Mouse (Mus musculus) CH12F3 (cell line): ENCODE data around the gene Cfap157.

Source experiments
- in situ Hi-C: fragments of 300-500 bp; cut with MboI; formaldehyde crosslinking; loops from 2 replicates; pipeline ENCODE4 v1.14.3; 2020; ENCODE audit warnings: low sequenced_read_pairs

Cfap157 gene

DNA sequence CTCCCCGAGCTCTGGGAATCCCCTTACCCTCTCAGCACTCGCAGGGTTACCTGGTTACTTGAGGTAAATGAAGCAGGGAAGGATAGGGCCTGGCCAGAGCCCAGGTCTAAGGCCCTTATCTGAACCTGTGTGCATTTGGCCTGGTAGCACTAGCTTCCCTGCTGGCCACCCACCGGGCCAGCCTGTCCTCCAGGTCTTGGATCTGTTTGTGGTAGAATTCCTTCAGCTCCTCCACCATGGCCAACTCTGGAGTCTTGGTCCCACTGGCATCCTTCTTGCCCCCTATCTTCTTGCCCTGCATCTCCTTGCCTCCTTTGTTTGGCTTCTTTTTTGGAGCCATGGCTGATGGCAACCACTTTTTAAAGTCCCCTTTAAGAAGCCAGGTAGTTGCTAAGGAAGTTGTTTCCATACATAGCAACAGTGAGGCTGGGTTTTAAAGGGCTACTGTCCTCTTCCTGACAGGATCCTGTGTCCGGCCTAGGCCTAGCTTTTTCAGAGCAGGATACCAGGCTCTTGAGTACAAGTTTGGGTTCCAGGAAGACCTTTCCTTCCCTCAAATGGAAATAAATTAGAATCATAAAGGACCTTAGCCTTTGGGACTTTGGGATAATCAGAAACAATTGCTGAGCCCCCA, at the start of gene Cfap157:
TSS of gene Cfap157 (minus strand) at position 381 of the 634 bp plus-strand sequence.
- in situ Hi-C loops: loop anchor here (10.0 kb wide), 1 partner anchor 71 kb away; no protein-coding TSS in a partner anchor

DNA sequence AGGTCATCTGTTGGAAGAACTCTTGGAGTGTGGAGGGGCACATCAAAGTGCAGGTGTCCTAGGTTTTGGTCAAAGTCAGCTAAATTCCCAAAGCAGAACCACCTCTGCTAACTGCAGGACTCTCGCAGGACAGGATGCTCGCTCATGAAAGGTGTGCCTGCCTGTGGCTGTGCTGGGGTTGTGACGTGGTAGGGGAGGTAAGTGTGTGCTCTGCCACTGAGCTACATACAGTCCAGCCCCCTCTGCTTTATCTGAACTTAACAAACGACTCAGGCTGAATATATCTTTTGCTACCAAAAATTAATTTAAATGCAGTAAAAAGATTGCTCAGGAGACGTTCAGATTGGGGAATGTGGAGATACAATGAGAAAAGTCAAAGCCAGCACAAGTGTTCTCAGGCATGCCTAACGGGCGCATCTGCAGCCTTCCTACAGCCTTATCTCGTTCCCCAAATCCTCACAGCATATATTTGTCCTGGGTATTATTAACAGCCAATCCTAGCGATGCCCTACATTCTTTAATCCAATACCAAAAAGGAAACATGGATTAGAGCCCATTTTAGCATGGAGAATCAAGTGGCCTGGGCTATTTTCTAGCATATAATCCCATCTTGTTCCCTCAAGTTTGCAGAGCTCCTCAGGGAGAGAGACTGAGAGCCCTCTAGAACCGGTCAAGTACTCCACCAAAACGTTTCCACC, 44.9 kb upstream of the Cfap157 start:
- in situ Hi-C loops: no loop called here

DNA sequence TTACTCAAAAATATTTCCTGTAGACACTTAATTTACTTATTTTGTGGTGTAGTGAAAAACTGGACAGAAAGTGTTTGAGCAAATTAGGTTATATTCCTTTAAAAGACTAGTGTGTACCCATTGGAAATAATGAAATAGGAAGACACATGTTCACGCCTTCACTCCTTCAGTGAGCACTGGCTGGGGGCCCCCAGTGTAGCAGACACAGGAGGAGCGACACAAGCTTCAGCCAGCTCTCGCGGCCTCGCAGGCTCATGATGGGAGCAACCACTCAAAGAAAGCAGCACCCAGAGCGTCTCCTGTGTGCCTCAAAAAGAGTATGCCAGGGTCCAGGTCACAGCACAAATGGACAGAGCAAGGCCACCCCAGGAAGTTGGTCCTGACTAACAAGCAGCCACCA, 41.6 kb upstream of the Cfap157 start:
- in situ Hi-C loops: no loop called here

DNA sequence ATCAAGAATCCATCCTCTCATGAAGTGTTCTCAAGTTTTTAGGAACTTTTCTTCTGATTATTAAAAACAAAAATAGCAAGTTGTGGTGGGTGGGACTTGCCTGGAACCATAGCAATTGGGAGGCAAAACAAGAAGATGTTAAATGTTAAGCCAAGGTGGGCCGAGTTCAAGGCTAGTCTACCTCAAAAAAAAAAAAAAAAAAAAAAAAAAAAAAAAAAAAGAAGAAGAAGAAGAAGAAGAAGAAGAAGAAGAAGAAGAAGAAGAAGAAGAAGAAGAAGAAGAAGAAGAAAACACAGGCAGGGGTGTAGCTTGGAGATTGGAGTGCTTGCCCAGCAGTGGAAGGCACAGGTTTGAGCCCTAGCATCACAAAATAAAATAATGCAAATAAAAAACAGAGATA, 40.5 kb upstream of the Cfap157 start:
- in situ Hi-C loops: no loop called here

DNA sequence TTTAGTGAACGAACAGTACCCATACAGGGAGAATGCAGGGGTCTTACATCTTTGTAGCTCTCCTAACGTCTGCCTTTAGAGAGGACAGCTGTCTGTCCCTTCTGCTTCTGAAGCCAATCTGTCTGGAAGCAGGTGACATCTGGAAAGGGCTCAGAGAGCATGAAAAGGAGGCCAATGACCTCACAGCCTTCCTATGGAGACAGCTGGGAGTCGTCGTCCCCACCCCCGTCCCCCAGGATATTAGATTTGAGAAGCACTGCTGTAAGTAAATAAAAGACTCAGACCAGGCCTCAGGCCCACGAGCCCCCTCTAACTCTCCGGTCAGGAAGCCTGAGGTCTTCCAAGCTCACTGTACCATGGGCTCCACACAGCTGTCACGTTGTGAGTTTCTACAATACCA, 40.0 kb upstream of the Cfap157 start:
- in situ Hi-C loops: no loop called here

DNA sequence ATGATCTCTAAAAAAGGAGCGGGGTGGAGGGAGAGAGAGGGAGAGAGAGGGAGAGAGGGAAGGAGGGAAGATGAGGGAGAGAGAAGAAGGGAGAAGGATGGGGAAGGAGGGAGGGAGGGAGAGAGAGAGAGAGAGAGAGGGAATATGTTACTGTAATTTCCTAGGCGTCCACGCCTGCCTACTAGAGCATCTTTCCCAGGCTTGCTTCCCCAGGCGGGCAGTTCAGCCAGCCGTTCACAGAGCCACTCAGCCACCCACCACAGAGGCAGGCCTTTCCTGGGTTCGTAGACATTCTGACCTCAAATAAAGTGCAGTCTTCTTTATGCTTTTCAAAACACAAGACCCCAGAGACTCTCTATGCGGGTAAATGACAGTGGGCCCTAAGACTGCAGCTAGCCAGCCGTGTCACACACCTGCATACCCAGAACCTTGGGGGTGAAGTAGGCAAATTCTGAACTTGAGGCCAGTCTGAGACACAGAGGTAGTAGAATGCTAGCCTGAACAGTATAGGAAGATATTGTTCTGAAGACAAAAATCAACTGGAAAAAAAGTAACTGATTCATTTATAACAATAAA, 39.4 kb upstream of the Cfap157 start:
- in situ Hi-C loops: no loop called here

DNA sequence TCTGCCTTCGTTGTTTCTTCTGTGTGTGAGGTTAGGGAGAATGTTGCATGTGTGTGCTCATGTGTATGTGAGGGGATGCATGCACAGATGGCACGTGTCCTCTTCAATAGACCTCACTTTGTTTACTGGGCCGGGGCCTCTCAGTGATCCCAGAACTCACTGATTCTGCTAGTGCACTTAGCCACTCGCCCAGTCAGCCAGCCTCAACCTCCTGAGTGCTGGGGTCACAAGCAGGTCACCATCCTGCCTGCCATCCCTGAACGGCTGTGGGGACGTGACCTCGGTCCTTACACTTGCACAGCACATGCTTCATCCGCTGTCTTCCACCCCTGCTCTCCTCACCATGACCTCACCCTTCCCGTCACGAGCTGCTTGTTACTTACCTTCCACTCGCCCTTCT, 38.9 kb upstream of the Cfap157 start:
- in situ Hi-C loops: no loop called here

DNA sequence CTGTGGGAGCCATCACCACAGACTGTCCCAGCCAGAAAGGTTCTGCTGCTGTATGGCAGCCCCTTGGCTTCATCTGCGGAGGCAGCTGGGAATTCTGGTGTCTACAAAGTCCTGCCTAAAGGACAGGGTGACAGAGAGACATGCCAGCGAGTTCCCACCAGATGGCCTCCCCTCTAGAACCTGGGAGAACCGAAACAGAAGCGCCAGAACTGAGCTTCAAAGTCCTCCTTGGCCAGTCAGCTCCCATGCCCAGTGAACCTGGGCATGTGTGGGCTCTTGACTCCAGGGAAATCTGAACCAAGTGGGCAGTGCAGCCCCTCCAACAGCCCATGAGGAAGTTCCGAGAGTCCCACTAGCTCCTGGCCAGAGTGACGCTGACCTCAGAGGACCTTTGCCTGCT, 38.4 kb upstream of the Cfap157 start:
- in situ Hi-C loops: no loop called here

DNA sequence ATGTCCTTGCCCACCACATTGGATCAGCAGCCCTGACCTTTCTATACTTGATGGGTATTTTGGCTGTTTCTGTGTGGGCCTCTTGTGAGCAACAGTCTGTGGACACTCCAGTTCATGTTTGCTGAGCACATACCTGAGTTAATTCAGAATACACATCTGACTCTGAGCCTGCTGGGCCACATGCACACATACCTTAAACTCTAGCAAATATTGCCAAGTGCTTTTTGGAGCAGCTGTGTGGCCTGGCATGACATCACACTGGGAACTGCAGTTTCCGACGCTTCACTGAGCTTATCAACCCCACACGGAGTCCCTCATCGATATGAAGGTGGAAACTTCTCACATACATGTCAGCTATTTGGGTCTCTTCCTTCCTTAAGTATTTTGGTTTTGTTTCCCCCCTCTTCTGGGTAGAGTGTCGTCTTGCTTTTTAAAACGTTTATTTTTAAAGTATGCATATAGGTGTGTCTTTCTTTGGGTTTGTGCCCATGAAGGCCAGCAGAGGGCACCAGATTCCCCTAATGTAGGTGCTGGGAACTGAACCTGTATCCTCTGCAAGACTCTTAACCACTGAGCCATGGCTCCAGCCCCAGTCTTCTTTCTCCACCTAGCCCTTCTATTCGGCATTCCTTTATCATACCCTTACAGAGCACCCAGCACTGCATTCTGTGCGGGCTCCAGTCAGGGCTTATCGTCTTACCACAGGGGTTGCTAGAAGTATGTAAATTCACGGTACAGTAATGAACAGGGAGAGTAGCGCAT, 37.0 kb upstream of the Cfap157 start:
- in situ Hi-C loops: no loop called here

DNA sequence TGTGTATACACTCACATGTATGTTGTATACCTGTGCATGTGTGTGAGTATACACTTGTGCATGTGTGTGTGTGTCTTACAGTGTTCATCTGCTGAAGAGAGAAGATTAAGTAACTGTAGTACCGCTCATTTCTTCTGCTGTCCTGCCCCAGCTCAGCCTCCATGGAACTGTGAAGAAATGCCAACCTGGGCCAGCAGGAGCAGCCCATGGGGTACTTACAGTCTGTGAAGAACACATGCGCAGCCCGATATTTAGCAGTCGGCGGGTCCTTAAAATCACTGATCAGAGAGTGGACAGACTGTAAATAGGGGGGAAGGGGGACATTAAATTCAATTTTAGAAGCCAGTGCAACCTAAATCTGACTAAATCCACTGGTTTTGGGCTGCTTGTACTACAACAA, 34.0 kb upstream of the Cfap157 start:
- in situ Hi-C loops: no loop called here

DNA sequence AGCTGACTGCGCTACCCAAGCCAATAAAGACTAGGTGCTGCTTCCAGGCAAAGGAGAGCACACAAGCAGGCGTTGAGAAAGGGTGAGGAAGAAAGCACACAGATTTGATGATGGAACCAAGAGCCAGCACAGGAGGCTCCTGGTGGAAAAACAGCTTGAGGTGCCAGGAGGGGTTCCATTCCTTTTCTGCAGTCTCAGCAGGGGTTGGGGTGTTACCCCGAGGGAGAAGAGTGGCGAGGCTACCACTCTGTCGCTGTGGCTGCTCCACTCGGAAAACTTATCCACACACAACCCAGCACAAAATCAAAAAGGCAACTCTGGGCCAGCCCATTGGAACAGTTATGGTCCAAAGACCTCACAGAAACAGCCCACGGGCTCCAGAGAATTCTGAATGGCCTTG, 33.4 kb upstream of the Cfap157 start:
- in situ Hi-C loops: no loop called here

DNA sequence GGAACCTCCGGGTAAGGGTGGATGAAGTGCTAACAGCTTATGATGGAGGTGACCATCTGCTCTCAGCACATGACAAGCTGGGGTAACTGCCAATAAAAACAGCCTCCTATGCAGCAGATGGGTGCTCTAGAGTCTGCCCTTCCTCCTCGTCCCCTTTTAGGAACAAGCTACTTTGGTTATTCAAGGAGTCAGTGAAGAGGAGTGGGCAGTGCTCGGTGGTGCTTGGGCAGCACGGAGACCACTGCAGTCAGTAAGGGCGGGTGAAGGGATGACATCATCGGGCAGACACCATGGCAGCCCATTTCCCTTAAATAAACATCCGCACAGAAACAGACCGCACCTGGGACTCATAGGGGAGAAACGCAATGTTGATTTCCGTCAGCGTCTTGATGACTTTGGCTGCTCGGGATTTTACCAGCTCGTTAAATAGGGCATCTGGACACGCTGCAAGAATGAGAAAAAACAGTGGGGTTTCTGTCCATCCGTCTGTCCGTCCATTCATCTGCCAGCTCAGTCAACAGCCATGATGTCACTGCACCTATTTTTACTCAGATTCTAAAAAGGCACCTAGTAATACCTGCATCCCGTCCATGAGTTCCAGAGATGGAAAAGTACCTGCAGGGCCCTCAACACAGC, 32.8 kb upstream of the Cfap157 start:
- in situ Hi-C loops: no loop called here

DNA sequence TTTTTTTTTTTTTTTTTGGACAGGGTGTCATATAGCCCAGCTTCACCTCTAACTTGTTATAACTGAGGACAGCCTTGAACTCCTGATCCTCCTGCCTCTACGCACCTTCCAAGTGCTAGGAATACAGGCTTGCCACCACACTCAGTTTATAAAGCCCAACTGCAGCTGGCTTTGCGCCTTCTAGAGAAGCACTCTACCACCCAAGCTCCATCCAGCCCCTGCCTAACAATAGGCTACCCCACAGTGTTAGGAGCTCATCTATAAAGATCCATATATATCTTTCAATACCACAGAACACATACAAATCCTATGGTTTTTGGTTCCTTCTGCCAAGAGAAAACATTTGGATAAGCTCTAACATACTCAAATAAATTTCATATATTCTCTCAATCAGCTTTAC, 32.3 kb upstream of the Cfap157 start:
- in situ Hi-C loops: no loop called here

DNA sequence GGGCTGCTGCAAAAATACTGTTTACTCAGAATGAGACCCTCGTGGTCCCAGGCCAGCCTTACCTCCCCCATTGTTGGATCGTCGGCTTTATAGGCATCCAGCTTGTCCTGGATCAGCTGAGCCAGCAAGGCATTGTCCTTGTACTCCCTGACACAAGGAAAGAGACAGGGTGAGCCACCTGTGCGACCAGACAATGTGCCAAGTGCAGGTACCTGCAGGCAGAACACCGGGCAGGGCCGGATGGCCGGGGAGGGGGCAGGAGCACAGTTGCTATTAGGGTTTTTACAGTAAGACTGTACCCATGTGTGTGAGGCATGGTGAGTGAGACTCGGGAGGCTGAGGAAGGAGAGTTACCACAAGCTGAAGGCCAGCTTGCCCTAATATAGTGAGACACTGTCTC, 27.7 kb upstream of the Cfap157 start:
- in situ Hi-C loops: no loop called here

DNA sequence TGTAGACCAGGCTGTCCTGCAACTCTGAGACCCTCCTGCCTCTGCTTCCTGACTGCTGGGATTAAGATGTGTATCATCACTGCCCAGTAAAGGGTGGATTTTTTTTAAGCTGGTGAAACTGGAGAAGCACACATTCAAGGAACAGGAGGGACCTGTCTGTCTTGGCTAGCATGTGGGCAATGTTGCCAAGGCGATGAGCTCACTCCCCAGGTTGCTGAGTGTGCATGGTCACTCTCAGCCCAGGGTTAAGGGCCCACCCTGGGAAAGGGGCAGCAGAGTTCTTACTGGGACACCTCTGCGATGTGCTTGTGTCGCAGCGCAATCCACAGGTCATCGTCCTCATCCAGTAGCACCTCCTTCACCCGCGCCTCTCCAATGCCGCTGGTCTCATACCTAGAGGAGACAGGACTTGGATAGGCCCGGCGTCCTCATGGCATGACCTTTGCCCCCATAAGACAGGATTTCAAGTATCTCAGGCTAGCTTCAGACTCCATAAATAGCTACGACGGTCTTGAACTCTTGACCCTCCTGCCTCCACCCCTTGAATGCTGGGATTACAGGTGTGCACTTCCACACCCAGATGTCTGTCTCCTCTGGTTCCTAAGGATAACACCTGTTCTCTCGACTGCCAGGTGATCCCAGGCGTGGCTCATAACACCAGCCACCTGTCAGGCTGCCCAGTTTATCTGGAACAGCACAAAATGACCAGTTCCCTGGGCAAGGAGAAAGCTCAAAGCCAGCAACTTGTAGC, 24.8 kb upstream of the Cfap157 start:
- in situ Hi-C loops: no loop called here

DNA sequence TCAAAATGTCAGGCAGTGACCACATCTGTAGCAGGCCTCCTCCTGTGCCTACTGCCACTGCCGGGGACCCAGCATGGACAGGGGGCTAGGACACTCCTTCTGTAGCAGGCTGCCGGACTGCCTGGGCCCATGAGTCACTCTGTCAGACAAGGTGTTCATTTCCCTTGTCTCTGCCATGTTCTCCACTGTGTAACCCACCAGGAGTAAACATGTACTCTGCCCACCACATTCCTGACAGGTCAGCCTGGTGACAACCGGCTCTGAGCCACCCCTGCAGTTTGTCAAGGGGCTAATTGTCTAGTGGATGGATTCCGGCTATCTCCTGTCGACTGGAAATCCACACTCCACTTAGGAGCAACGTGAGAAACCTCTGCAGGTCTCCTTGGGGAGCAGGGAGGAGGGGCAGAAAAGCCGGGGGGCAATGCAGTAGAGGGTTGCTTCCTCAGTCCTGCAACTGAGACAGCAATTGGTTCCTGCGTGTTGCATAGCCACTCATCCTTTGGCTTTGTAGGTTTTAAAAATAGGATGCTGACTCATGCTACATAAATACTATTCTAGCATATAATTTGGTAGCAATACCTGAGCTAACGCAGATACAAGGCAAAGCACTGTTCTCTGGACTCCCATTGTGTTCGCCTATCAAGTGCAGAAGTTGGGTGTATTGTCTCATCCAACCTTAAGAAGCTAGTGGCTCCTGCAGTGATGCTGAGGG, 14.2 kb upstream of the Cfap157 start:
- in situ Hi-C loops: no loop called here

DNA sequence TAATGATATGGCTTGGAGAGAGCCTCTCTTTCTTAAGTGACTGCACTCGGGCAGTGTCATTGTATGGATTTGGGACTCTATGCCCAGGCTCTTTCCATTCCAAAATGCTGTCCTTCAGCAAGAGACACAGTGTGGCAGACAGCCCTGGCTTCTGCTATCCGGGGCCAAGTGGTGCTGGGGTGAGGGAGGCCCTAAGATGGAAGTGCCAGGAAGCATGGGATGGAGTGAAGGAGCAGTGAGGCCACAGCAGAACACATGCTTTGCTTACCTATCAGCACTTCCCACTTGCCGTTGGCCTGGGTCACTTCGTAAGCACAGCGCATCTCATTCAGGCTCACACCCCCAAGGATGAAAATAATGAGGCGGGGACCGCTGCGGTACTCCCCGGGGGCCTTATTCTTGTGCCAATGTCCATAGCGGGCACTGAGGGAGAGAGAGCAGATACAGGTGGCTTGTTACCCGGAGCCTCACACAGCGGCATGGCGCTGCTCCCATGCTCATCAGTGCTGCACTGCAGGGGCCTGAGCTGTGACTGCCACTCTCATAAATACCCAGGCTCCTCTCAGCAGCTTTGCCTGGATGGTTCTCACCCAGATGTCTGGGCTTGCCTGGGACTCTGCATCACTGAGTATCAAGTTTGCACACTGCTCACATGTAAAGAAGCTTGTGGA, 11.7 kb upstream of the Cfap157 start:
- in situ Hi-C loops: no loop called here

DNA sequence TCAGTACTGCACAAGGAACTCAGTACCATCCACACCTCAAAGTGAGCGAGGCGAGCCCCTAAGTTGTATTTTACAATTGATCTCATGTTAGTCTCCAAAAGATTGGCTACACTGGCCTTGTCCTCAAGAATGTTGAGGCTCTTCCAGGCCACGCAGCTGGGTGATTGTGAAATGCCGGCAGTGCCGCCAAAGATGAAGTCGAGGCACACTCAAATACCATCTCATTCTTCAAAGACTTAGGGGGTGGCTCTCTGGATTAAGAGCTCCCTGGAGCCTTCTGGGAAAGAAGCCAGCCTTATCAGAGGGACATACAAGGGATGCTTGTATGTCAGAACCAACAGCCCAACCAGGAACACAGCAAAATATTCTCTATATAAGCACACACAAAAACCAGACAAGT, 7.1 kb upstream of the Cfap157 start:
- in situ Hi-C loops: no loop called here

DNA sequence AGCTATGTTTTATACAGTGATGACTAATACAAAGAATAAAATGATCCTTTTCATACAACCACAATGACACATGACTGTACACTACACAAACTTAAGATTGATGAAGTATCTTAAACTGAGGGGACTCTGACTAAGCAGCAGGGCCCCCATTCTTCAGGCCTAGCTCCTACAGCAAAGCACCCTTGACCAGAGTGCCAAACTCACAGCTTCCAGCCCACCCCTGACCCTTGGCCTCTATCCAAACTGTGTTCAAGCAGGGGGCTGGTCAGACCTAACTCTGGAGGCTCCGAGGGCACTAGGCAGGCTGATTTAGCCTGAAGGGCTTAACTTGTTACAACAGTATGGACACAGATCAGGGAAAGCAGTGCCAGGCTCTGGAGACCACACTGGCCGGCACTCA, 4.4 kb upstream of the Cfap157 start:
- in situ Hi-C loops: loop anchor here (10.0 kb wide), 1 partner anchor 66 kb away; no protein-coding TSS in a partner anchor
